Mouse (Mus musculus) lung, postnatal 0 days (tissue): ENCODE data around the gene Speer4d. TPM values are rescaled to one million over a fixed set of nuclear protein-coding genes. Genes with fewer than 3 reads are reported as not detected.
"Not testable (repeated sequence)": the region's sequence is repeated elsewhere in the genome, so short reads cannot be mapped to it uniquely, and the experiment has no call there.

Experiments
- ATAC-seq: fragments of 200-750 bp; cut with Nextera tagmentation; 2 replicates; pipeline ENCODE4 v1.8.0; 2017; ENCODE audit warnings: moderate library complexity
- DNase-seq: peaks from one replicate; pipeline ENCODE4 v3.0.0-alpha.2; 2016; ENCODE audit warnings: low spot score
- H3K27ac ChIP-seq: fragments of 300-500 bp; sonication (generic); 2 replicates; pipeline ENCODE4 v1.5.1; 2014; ENCODE audit warnings: antibody characterized with exemption, mild to moderate bottlenecking, low read length, mixed read lengths
- H3K27me3 ChIP-seq: fragments of 300-500 bp; sonication (generic); replicated peaks from 2 replicates; pipeline ENCODE4 v1.6.1; 2014; ENCODE audit warnings: low read length, mixed read lengths; ENCODE audit not compliant: insufficient read depth
- H3K36me3 ChIP-seq: fragments of 300-500 bp; sonication (generic); 2 replicates; pipeline ENCODE4 v1.6.1; 2014; ENCODE audit warnings: low read length, mixed read lengths; ENCODE audit not compliant: insufficient read depth
- H3K4me1 ChIP-seq: fragments of 300-500 bp; sonication (generic); 2 replicates; pipeline ENCODE4 v1.6.1; 2014; ENCODE audit warnings: antibody characterized with exemption, low read depth, low read length, mixed read lengths; ENCODE audit not compliant: insufficient read depth
- H3K4me2 ChIP-seq: fragments of 300-500 bp; sonication (generic); replicated peaks from 2 replicates; pipeline ENCODE4 v1.6.1; 2014; ENCODE audit warnings: low read depth, mild to moderate bottlenecking, low read length, moderate library complexity, mixed read lengths
- H3K4me3 ChIP-seq: fragments of 300-500 bp; sonication (generic); 2 replicates; pipeline ENCODE4 v1.5.1; 2014; ENCODE audit warnings: low read depth, low read length
- H3K9ac ChIP-seq: fragments of 300-500 bp; sonication (generic); replicated peaks from 2 replicates; pipeline ENCODE4 v1.6.1; 2014; ENCODE audit warnings: low read depth, mild to moderate bottlenecking
- H3K9me3 ChIP-seq: fragments of 300-500 bp; sonication (generic); 2 replicates; pipeline ENCODE4 v1.6.1; 2016; ENCODE audit warnings: low read length, mixed read lengths
- CTCF ChIP-seq: IDR thresholded peaks from 2 replicates; pipeline ENCODE4 v1.5.1; 2016; ENCODE audit warnings: antibody characterized with exemption, mild to moderate bottlenecking
- WGBS: fragments of 180-500 bp; shearing (Covaris S2); extraction: QIAGEN DNeasy Blood & Tissue Kit; methylation state at CpG from one replicate; pipeline ENCODE4 v1.1.7; 2014; 5-methylcytosine and 5-hydroxymethylcytosine counted together
- polyA plus RNA-seq: library from polyadenylated mRNA; unstranded; fragments of >200 nt; fragmentation: Nextera tagmentation; extraction: Ambion mirVana; gene quantifications from 2 replicates; pipeline ENCODE4 v1.2.1, GENCODE M21; 2015

Gene Speer4d
- polyA plus RNA-seq, 1 experiment from 2014 or later: not detected

DNA sequence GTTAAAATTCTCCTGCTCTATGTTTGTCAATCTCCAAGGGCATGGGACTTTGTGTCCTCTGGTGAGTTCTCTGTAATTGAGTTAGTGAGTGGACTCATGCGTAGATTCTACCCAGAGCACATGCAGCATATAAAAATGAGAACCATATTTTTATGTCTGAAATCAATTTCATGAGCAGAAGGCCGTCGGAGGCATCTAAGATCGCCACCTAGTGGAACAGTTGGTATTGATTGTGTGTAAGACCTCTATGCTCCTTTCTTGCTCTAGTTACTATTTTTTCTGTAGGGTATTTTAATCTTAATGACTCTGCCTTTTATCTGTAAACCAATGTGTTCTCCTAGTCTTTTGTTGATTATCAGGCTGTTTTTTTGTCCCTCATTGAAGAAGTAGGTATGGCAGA, 18.5 kb upstream of the Speer4d start:
- peak; percentile 9; the same call in 1 of the 2 replicates for TF ChIP-seq CTCF
- H3K4me3 ChIP-seq, H3K36me3 ChIP-seq, H3K4me1 ChIP-seq, H3K27ac ChIP-seq, H3K9me3 ChIP-seq, H3K27me3 ChIP-seq, H3K9ac ChIP-seq, H3K4me2 ChIP-seq, ATAC-seq: not testable (repeated sequence)
- peak; percentile 4 for DNase-seq
- 27% methylated on average over 4 of the region's 4 CpGs for WGBS

- peak; percentile 35; the same call in 1 of the 2 replicates for ATAC-seq
- H3K4me3 ChIP-seq, H3K36me3 ChIP-seq, DNase-seq, H3K27me3 ChIP-seq, H3K4me1 ChIP-seq, H3K4me2 ChIP-seq, H3K9me3 ChIP-seq, H3K27ac ChIP-seq, H3K9ac ChIP-seq: not testable (repeated sequence)
- 52% methylated on average over 5 of the region's 5 CpGs for WGBS
Measured at GRCm38 (mm10) chr5:15601481-15601880, 17.4 kb upstream of the Speer4d start.

DNA sequence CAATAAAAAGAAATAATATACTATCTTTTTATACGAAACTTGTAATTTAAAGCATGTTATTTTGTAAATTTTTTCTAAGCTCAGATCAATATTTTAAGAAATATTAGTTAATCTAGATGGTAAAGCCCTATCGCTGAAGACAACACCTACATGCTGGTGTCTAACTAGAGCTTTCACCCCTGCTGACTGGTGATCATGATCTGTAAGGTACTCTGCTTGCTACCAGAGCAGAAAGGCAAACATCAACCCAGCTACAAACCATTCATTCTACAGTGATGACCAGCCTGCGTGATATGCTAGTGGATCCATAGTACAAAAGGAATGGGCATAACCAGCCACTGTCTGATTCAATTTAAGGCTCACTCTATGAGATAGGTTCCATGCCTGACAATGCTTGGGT, 16.9 kb upstream of the Speer4d start:
- not testable (repeated sequence) for H3K4me1 ChIP-seq, DNase-seq, H3K9ac ChIP-seq, H3K4me2 ChIP-seq, H3K4me3 ChIP-seq, H3K27ac ChIP-seq, H3K36me3 ChIP-seq, ATAC-seq, H3K27me3 ChIP-seq, H3K9me3 ChIP-seq
- 63% methylated on average over 3 of the region's 3 CpGs for WGBS

- not testable (repeated sequence) for H3K4me3 ChIP-seq, H3K9me3 ChIP-seq, H3K9ac ChIP-seq, H3K27ac ChIP-seq, H3K27me3 ChIP-seq, H3K36me3 ChIP-seq, H3K4me1 ChIP-seq, ATAC-seq, H3K4me2 ChIP-seq
- 54% methylated on average over 3 of the region's 3 CpGs for WGBS
- peak; percentile 13 for DNase-seq
Measured at GRCm38 (mm10) chr5:15602424-15602947, 16.4 kb upstream of the Speer4d start.

- H3K27ac ChIP-seq, H3K4me1 ChIP-seq, DNase-seq, H3K36me3 ChIP-seq, H3K9me3 ChIP-seq, H3K9ac ChIP-seq, H3K4me2 ChIP-seq, ATAC-seq, H3K27me3 ChIP-seq, H3K4me3 ChIP-seq: not testable (repeated sequence)
- WGBS: 50% methylated on average over 2 of the region's 2 CpGs
Measured at GRCm38 (mm10) chr5:15603008-15603407, 15.9 kb upstream of the Speer4d start.

DNA sequence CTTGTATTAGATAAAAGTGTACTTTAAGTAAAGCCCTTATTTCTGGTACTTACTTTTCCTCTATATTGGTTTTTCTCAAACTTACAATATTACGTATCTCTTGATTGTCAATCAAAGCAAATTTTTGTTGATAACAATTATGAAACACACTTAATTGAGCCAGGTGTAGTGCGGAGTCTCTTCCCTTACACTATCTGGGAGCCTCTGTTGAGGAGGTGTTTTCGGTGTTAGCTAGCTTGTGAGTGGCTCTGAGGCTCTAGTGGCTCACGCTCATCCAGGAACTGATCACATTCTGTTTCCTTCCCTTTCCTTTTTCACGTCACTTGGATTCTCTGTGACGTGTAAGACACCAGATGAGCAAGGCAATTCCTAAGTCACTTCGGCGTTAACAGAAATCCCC, 15.3 kb upstream of the Speer4d start:
- H3K27me3 ChIP-seq, H3K4me2 ChIP-seq, DNase-seq, ATAC-seq, H3K4me3 ChIP-seq, H3K4me1 ChIP-seq, H3K36me3 ChIP-seq, H3K27ac ChIP-seq, H3K9me3 ChIP-seq, H3K9ac ChIP-seq: not testable (repeated sequence)
- 71% methylated on average over 8 of the region's 8 CpGs for WGBS

DNA sequence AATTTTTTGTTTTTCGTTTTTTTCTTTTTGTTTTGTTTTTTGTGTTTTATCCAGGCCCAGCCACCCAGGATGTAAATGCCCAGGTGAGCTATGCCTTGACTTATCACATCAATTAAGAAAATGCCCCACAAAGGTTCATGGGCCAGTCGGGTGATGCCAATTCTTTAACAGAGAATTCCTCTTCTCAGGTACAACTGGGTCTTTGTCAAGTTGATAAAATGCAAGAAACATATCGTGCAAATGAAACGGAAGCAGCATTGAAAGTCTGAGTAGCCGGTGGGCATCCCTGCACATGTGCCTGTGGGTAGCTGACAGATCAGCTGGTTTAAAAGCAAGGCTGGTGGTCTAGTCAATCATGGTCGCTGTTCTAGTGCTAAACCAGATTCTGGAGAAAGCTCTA, 12.2 kb upstream of the Speer4d start:
- H3K27ac ChIP-seq, DNase-seq, H3K9me3 ChIP-seq, H3K9ac ChIP-seq, H3K36me3 ChIP-seq, H3K4me1 ChIP-seq, H3K4me2 ChIP-seq, H3K27me3 ChIP-seq, H3K4me3 ChIP-seq: not testable (repeated sequence)
- ATAC-seq: peak; percentile 57
- WGBS: 64% methylated on average over 5 of the region's 6 CpGs
